Mouse (Mus musculus) stomach, postnatal 0 days (tissue): ENCODE results near the gene Shisa5. TPM values are rescaled to one million over a fixed set of nuclear protein-coding genes. Genes with fewer than 3 reads are reported as not detected.

ENCODE experiments used
- ATAC-seq: fragments of 200-750 bp; cut with Nextera tagmentation; 2 replicates; pipeline ENCODE4 v1.8.0; 2017; ENCODE audit not compliant: low FRiP score, low TSS enrichment
- DNase-seq: peaks from one replicate; pipeline ENCODE4 v3.0.0-alpha.2; 2016; ENCODE audit warnings: low spot score
- H3K27ac ChIP-seq: fragments of 300-500 bp; sonication (generic); replicated peaks from 2 replicates; pipeline ENCODE4 v1.5.1; 2014; ENCODE audit warnings: mild to moderate bottlenecking, control low read depth
- H3K27me3 ChIP-seq: fragments of 300-500 bp; sonication (generic); 2 replicates; pipeline ENCODE4 v1.6.1; 2014; ENCODE audit warnings: low read length; ENCODE audit not compliant: control insufficient read depth, insufficient read depth
- H3K36me3 ChIP-seq: fragments of 300-500 bp; sonication (generic); 2 replicates; pipeline ENCODE4 v1.6.1; 2014; ENCODE audit warnings: low read length, mixed read lengths; ENCODE audit not compliant: control insufficient read depth, insufficient read depth
- H3K4me1 ChIP-seq: fragments of 300-500 bp; sonication (generic); replicated peaks from 2 replicates; pipeline ENCODE4 v1.6.1; 2014; ENCODE audit warnings: antibody characterized with exemption; ENCODE audit not compliant: control insufficient read depth, insufficient read depth
- H3K4me2 ChIP-seq: fragments of 300-500 bp; sonication (generic); replicated peaks from 2 replicates; pipeline ENCODE4 v1.6.1; 2014; ENCODE audit warnings: low read depth, mild to moderate bottlenecking, control low read depth, moderate library complexity
- H3K4me3 ChIP-seq: fragments of 300-500 bp; sonication (generic); 2 replicates; pipeline ENCODE4 v1.5.1; 2014; ENCODE audit warnings: low read depth, low read length, control low read depth
- H3K9ac ChIP-seq: fragments of 300-500 bp; sonication (generic); 2 replicates; pipeline ENCODE4 v1.6.1; 2014; ENCODE audit warnings: mild to moderate bottlenecking, low read length, control low read depth, mixed read lengths
- H3K9me3 ChIP-seq: fragments of 300-500 bp; sonication (generic); 2 replicates; pipeline ENCODE4 v1.6.1; 2016; ENCODE audit warnings: low read length; ENCODE audit not compliant: control insufficient read depth
- CTCF ChIP-seq: IDR thresholded peaks from 2 replicates; pipeline ENCODE4 v1.5.1; 2016; ENCODE audit warnings: antibody characterized with exemption, low read depth, mild to moderate bottlenecking, moderate library complexity
- EP300 ChIP-seq: optimal IDR thresholded peaks from 2 replicates; pipeline ENCODE3; 2016; ENCODE audit warnings: antibody characterized with exemption
- WGBS: fragments of 180-500 bp; shearing (Covaris S2); extraction: QIAGEN DNeasy Blood & Tissue Kit; methylation state at CpG from one replicate; pipeline ENCODE4 v1.1.7; 2014; 5-methylcytosine and 5-hydroxymethylcytosine counted together
- polyA plus RNA-seq: library from polyadenylated mRNA; unstranded; fragments of >200 nt; fragmentation: Nextera tagmentation; extraction: Ambion mirVana; gene quantifications from 2 replicates; pipeline ENCODE4 v1.2.1, GENCODE M21; 2015

Gene Shisa5
- polyA plus RNA-seq, 1 experiment from 2014 or later = 168 TPM

GRCm38 (mm10) chr9:109057543-109057942 is 19.2 kb downstream of the Shisa5 start:
- H3K4me1 ChIP-seq = 0 out of 2 replicates have a peak, but pooled peaks cover 6% of the 10 kb centered on the region
- no peak overlapping the region for H3K9ac ChIP-seq
- H3K27ac ChIP-seq = no peak overlapping the region
- no peak for ATAC-seq
- no peaks in the 10 kb centered on the region for H3K9me3 ChIP-seq
- WGBS = 88% methylated on average over 5 of the region's 5 CpGs
- no peak for DNase-seq
- no peaks in the 10 kb centered on the region for H3K27me3 ChIP-seq
- peaks cover 17% of the 10 kb centered on the region for H3K36me3 ChIP-seq
- TF ChIP-seq EP300 = no peak
- no peak for TF ChIP-seq CTCF
- no peak overlapping the region for H3K4me3 ChIP-seq
- H3K4me2 ChIP-seq = no peak overlapping the region

- H3K4me1 ChIP-seq = 0 out of 2 replicates have a peak, but pooled peaks cover 6% of the 10 kb centered on the region
- no peak for ATAC-seq
- H3K27ac ChIP-seq = peak overlapping the region; percentile 93
- H3K9ac ChIP-seq = peak overlapping the region; percentile 65
- no peaks in the 10 kb centered on the region for H3K9me3 ChIP-seq
- TF ChIP-seq EP300 (no peak), CTCF (no peak)
- WGBS = 88% methylated on average over 19 of the region's 19 CpGs
- H3K4me3 ChIP-seq = peak overlapping the region; percentile 42
- DNase-seq = no peak
- peak overlapping the region; percentile 50 for H3K4me2 ChIP-seq
- peaks cover 19% of the 10 kb centered on the region for H3K36me3 ChIP-seq
- H3K27me3 ChIP-seq = no peaks in the 10 kb centered on the region
Measured at GRCm38 (mm10) chr9:109058006-109058765, 19.8 kb downstream of the Shisa5 start.

GRCm38 (mm10) chr9:109059136-109059903 is 21.0 kb downstream of the Shisa5 start, which contains the start of gene Trex1:
TSS of gene Trex1 (minus strand) at chr9:109059734.
- Histone ChIP-seq H3K27ac (peak within 1 kb of the TSS; percentile 93), H3K9me3 (no peaks in the 10 kb centered on the region), H3K4me2 (peak within 1 kb of the TSS; percentile 50), H3K36me3 (peaks cover 23% of the 10 kb centered on the region), H3K9ac (peak within 1 kb of the TSS; percentile 65), H3K4me1 (0 out of 2 replicates have a peak, but pooled peaks cover 6% of the 10 kb centered on the region), H3K27me3 (no peaks in the 10 kb centered on the region), H3K4me3 (peak within 1 kb of the TSS; percentile 42)
- ATAC-seq (peak; percentile 92), DNase-seq (peak; percentile 91)
- TF ChIP-seq CTCF (peak; percentile 99), EP300 (peak; percentile 65)
- under 1% methylated on average over 15 of the region's 15 CpGs for WGBS

GRCm38 (mm10) chr9:109060184-109060897 is 22.0 kb downstream of the Shisa5 start:
- TF ChIP-seq EP300 (no peak), CTCF (no peak)
- ATAC-seq (no peak), DNase-seq (no peak)
- Histone ChIP-seq H3K4me2 (no peak overlapping the region), H3K36me3 (peaks cover 32% of the 10 kb centered on the region), H3K9ac (no peak overlapping the region; the same call in 1 of the 2 replicates), H3K27me3 (no peaks in the 10 kb centered on the region), H3K4me3 (no peak overlapping the region), H3K27ac (peak overlapping the region; percentile 93), H3K9me3 (no peaks in the 10 kb centered on the region), H3K4me1 (0 out of 2 replicates have a peak, but pooled peaks cover 4% of the 10 kb centered on the region)
- 89% methylated on average over 16 of the region's 16 CpGs for WGBS

- H3K27ac ChIP-seq = no peak overlapping the region
- H3K4me3 ChIP-seq = no peak overlapping the region
- WGBS = 82% methylated on average over 5 of the region's 5 CpGs
- TF ChIP-seq CTCF (no peak), EP300 (no peak)
- H3K4me2 ChIP-seq = no peak overlapping the region
- no peak overlapping the region for H3K9ac ChIP-seq
- no peak for ATAC-seq
- no peak for DNase-seq
- no peaks in the 10 kb centered on the region for H3K9me3 ChIP-seq
- no peaks in the 10 kb centered on the region for H3K27me3 ChIP-seq
- peaks cover 35% of the 10 kb centered on the region for H3K36me3 ChIP-seq
- H3K4me1 ChIP-seq = 0 out of 2 replicates have a peak, but pooled peaks cover 4% of the 10 kb centered on the region
Measured at GRCm38 (mm10) chr9:109060898-109061295, 22.5 kb downstream of the Shisa5 start.
